Mouse (Mus musculus) hindbrain, embryonic 16.5 days (tissue): Measurements from ENCODE around the gene Rab25. TPM values are rescaled to one million over a fixed set of nuclear protein-coding genes. Genes with fewer than 3 reads are reported as not detected.
A peak's percentile ranks its signal among the peaks of the same experiment; 100 is the strongest.

ENCODE experiments used
- ATAC-seq: fragments of 200-750 bp; cut with Nextera tagmentation; 2 replicates; pipeline ENCODE4 v1.8.0; 2017; ENCODE audit warnings: moderate TSS enrichment, moderate library complexity
- H3K27ac ChIP-seq: fragments of 300-500 bp; sonication (generic); 2 replicates; pipeline ENCODE4 v1.5.1; 2014; ENCODE audit warnings: low read depth, mild to moderate bottlenecking, control low read depth, low read length, moderate library complexity
- H3K27me3 ChIP-seq: fragments of 300-500 bp; sonication (generic); replicated peaks from 2 replicates; pipeline ENCODE4 v1.6.1; 2014; ENCODE audit warnings: low read length; ENCODE audit not compliant: control insufficient read depth, insufficient read depth
- H3K36me3 ChIP-seq: fragments of 300-500 bp; sonication (generic); 2 replicates; pipeline ENCODE4 v1.6.1; 2014; ENCODE audit warnings: mild to moderate bottlenecking, low read length, moderate library complexity, mixed read lengths; ENCODE audit not compliant: control insufficient read depth, insufficient read depth
- H3K4me1 ChIP-seq: fragments of 300-500 bp; sonication (generic); 2 replicates; pipeline ENCODE4 v1.6.1; 2014; ENCODE audit warnings: low read depth, low read length; ENCODE audit not compliant: control insufficient read depth, insufficient read depth
- H3K4me2 ChIP-seq: fragments of 300-500 bp; sonication (generic); 2 replicates; pipeline ENCODE4 v1.6.1; 2014; ENCODE audit warnings: mild to moderate bottlenecking, low read length, control low read depth, moderate library complexity
- H3K4me3 ChIP-seq: fragments of 300-500 bp; sonication (generic); 2 replicates; pipeline ENCODE4 v1.5.1; 2014; ENCODE audit warnings: mild to moderate bottlenecking, low read length, control low read depth, moderate library complexity
- H3K9ac ChIP-seq: fragments of 300-500 bp; sonication (generic); 2 replicates; pipeline ENCODE4 v1.6.1; 2014; ENCODE audit warnings: low read depth, mild to moderate bottlenecking, control low read depth, low read length, moderate library complexity
- H3K9me3 ChIP-seq: fragments of 300-500 bp; sonication (generic); 2 replicates; pipeline ENCODE4 v1.6.1; 2014; ENCODE audit warnings: mild to moderate bottlenecking, low read length, moderate library complexity; ENCODE audit not compliant: control insufficient read depth
- WGBS: fragments of 180-500 bp; shearing (Covaris S2); extraction: QIAGEN DNeasy Blood & Tissue Kit; methylation state at CpG from one replicate; pipeline ENCODE4 v1.1.7; 2014; 5-methylcytosine and 5-hydroxymethylcytosine counted together
- microRNA counts: library from miRNA; unstranded; fragments of <30 nt; microRNA quantifications from one replicate; lab custom pipeline; 2016
- microRNA-seq: library from miRNA; unstranded; fragments of <30 nt; microRNA quantifications from one replicate; pipeline ENCODE4, GENCODE M21; 2017
- polyA plus RNA-seq: library from polyadenylated mRNA; unstranded; fragments of >200 nt; fragmentation: Nextera tagmentation; extraction: Ambion mirVana; gene quantifications from 2 replicates; pipeline ENCODE4 v1.2.1, GENCODE M21; 2015

Rab25 gene
- polyA plus RNA-seq, 1 experiment from 2014 or later: not detected

DNA sequence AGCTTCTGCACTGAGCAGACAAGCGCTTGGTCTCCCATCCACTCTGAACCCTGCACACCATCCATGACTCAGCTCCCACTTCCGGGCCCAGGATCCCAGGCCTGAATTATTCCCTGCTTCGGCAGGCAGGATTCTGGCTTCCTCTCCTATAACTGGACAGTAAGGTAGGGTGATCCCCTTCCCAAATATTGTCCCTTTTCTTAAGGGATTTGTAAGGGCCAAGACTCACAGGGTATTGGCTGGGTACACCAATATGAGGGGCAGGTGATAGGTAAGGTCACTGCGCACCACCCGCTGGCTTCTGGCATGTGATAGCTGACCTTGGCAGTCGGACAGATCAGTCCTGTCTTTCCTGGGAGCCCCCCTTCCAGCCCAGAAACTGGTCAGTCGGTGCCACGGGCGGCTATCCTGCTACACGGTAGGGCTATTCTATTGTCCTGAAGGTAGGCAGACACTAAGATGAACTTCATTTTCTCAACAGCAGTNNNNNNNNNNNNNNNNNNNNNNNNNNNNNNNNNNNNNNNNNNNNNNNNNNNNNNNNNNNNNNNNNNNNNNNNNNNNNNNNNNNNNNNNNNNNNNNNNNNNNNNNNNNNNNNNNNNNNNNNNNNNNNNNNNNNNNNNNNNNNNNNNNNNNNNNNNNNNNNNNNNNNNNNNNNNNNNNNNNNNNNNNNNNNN is 52.2 kb downstream of the Rab25 start:
- 79% methylated on average over 10 of the region's 10 CpGs for WGBS
- H3K4me1 ChIP-seq: peaks cover 17% of the 10 kb centered on the region
- H3K27me3 ChIP-seq: no peaks in the 10 kb centered on the region
- H3K36me3 ChIP-seq: no peaks in the 10 kb centered on the region
- H3K27ac ChIP-seq: no peak overlapping the region
- ATAC-seq: no peak
- no peak overlapping the region for H3K4me3 ChIP-seq
- no peak overlapping the region for H3K4me2 ChIP-seq
- no peaks in the 10 kb centered on the region for H3K9me3 ChIP-seq
- no peak overlapping the region for H3K9ac ChIP-seq

DNA sequence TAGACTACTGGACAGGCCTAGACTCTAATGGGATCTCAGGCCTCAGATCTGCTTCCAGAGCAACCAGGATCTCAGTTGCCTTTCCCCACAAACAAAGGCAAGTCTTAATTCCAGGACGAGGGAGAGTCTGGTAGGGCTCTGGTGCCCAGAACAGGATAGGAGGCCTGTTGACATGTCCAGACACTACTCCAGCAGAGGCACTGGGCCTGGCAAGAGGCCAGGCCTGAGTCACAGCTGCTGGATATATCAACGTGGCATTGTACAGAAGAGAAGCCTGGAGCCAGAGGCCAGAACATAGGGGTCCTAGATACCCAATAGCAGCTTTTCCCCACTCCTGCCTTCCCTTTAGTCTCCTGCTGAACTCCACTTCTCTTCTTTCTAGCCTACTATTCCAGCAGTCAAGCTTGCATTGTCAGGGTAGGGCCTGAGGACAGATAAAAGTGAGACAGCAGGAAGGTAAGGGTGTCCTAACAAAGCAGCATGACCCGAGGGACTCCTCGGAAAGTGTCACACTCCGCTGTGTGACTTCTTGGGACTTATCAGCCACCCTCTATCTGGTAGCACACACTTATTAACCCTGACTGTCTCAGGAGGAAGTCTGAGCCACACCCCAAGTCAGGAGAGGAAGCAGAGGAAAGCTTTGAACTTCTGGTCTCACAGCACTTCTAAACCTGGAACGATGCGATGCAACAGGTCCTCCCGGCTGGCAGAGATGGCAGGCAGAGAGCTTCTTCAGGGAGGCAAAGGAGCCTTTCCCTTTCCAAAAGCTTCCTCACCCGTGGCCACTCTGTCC is 53.1 kb downstream of the Rab25 start:
- H3K27me3 ChIP-seq: no peaks in the 10 kb centered on the region
- peaks cover 14% of the 10 kb centered on the region for H3K4me1 ChIP-seq
- H3K27ac ChIP-seq: peak overlapping the region; percentile 18; the same call in 1 of the 2 replicates
- 65% methylated on average over 9 of the region's 9 CpGs for WGBS
- H3K36me3 ChIP-seq: no peaks in the 10 kb centered on the region
- no peaks in the 10 kb centered on the region for H3K9me3 ChIP-seq
- no peak overlapping the region for H3K9ac ChIP-seq
- no peak overlapping the region for H3K4me3 ChIP-seq
- ATAC-seq: peak; percentile 43; the same call in 1 of the 2 replicates
- no peak overlapping the region for H3K4me2 ChIP-seq

DNA sequence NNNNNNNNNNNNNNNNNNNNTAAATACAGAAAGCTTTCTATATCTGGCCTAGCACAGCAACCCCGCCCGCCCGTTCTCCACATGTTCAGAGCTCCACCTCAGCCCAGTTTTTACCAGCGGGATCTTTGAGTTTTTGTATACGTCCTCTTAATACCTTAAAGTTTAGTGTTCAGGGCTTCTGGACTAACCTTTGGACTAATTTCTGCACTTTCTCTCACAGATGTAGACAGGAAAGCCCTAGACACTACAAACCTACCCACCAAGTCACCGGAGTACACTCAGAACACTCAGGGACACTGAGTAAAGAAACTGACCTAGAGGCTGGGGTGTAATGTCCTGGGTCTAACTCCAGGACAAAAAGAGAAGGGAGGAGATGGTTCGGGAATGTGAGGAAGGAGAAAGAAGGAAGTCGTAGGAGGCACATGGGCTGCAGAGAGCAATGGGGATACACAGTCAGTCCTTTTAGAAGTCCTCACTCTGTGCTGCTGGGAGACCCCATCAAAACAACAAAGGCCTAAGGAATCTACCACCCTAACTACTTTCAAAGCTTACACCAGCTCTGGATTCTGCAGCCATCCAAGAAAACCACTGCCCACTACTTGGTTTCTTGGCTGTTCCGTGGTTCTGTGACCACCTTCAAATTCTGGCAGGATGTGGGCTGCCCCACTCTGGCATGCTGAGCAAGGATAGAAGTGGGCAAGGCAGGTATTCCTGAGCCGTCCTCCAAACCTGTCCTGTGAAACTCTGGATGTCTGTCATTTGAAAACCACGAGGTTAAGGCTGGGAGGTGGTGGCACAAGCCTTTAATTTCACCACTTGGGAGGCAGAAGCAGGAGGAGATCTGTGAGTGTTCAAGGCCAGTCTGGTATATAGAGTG is 54.2 kb downstream of the Rab25 start:
- Histone ChIP-seq H3K4me1 (peaks cover 14% of the 10 kb centered on the region), H3K9ac (no peak overlapping the region), H3K27me3 (no peaks in the 10 kb centered on the region), H3K4me3 (no peak overlapping the region), H3K4me2 (no peak overlapping the region), H3K27ac (no peak overlapping the region), H3K36me3 (no peaks in the 10 kb centered on the region), H3K9me3 (no peaks in the 10 kb centered on the region)
- no peak for ATAC-seq
- 80% methylated on average over 11 of the region's 11 CpGs for WGBS

MicroRNAs within 50 kb of the gene (microRNA counts, 519-probe panel; counts per million panel counts)
- microRNA mmu-miR-1905 (lab: Ali Mortazavi, UCI): not detected

Small RNA genes lying within 50 kb of the gene (microRNA-seq; reads per million reads assigned to microRNA genes)
- gene Mir1905: not detected

Other genes starting within 250 kb of the Rab25 start
- 127 and 136 TPM in 2 replicates for gene Glmp, start 223.3 kb downstream of the Rab25 start, polyA plus RNA-seq
- gene Tmem79, start 212.2 kb downstream of the Rab25 start, polyA plus RNA-seq: 1.3 TPM in 2 replicates
- 49.7 and 61.5 TPM in 2 replicates for gene Smg5, start 212.0 kb downstream of the Rab25 start, polyA plus RNA-seq
- 2.9 and 3.1 TPM in 2 replicates for gene Paqr6, start 183.7 kb downstream of the Rab25 start, polyA plus RNA-seq
- 0.09 and 0.10 TPM in 2 replicates for gene Bglap3, start 175.6 kb downstream of the Rab25 start, polyA plus RNA-seq
- gene Bglap2, start 169.6 kb downstream of the Rab25 start, polyA plus RNA-seq: not detected in 2 replicates
- not detected in 2 replicates for gene Bglap, start 163.8 kb downstream of the Rab25 start, polyA plus RNA-seq
- 30.6 and 34.4 TPM in 2 replicates for gene Pmf1, start 138.0 kb downstream of the Rab25 start, polyA plus RNA-seq
- gene Slc25a44, start 123.2 kb downstream of the Rab25 start, polyA plus RNA-seq: 40.3 and 42.3 TPM in 2 replicates
- gene Sema4a, start 87.1 kb downstream of the Rab25 start, polyA plus RNA-seq: 32.3 and 32.8 TPM in 2 replicates
- gene Lmna, start 38.3 kb downstream of the Rab25 start, polyA plus RNA-seq: 62.3 and 70.4 TPM in 2 replicates
- 20.4 and 22.1 TPM in 2 replicates for gene Mex3a, start 15.9 kb downstream of the Rab25 start, polyA plus RNA-seq
- gene Lamtor2, start 4.8 kb upstream of the Rab25 start, polyA plus RNA-seq: 184 and 218 TPM in 2 replicates
- 40.1 and 44.4 TPM in 2 replicates for gene Ubqln4, start 5.5 kb upstream of the Rab25 start, polyA plus RNA-seq
- gene Ssr2, start 27.6 kb upstream of the Rab25 start, polyA plus RNA-seq: 133 and 167 TPM in 2 replicates
- 79.0 and 104 TPM in 2 replicates for gene Arhgef2, start 57.7 kb upstream of the Rab25 start, polyA plus RNA-seq
- gene Rxfp4, start 104.8 kb upstream of the Rab25 start, polyA plus RNA-seq: not detected in 2 replicates
- gene Khdc4, start 137.5 kb upstream of the Rab25 start, polyA plus RNA-seq: 70.2 and 81.8 TPM in 2 replicates
- 72.2 and 72.6 TPM in 2 replicates for gene Rit1, start 168.5 kb upstream of the Rab25 start, polyA plus RNA-seq
- 249 and 257 TPM in 2 replicates for gene Syt11, start 226.9 kb upstream of the Rab25 start, polyA plus RNA-seq